Mouse (Mus musculus): ENCODE measurements around the gene Gm11985. TPM values are rescaled to one million over a fixed set of nuclear protein-coding genes. Genes with fewer than 3 reads are reported as not detected.

Gene Gm11985
- polyA plus RNA-seq, 1 experiment: not detected

DNA sequence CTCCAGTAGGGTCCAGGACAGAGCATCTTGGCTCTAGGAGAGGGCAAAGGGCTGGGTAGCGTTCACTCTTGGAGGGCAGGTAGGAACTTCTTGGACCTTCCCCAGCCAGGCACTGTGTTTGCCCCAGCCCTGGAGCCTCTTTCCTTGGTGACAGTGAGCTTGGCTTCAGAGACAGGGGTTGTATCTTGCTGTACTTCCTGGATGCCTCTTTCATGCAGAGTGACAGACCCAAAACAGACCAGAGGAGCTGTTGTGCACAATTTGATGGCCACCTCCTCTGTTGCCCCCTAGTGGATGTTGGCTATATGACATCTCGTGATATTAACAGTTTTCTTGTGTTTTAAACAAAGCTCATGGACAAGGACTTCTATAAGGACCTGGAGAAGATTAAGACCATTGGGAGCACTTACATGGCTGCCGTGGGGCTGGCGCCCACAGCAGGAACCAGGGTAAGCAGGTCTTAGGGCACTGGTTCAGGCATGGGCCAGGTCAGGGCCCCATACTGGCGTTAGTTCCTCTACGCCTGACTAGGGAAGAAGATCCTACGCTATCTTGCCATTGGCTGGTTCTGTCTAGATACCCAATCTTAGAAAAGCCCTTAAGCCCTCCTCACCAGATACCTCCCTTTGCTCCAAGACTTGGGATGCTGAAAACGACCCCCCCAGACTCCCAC lies 26.7 kb downstream of the Gm11985 start:
- no peak for DNase-seq (ENCODE audit: low read depth, low spot score)
- WGBS: 76% methylated on average over 8 of the region's 8 CpGs

- DNase-seq (ENCODE audit: low read depth, low spot score): no peak
- 48% methylated on average over 4 of the region's 4 CpGs for WGBS
Observed at GRCm38 (mm10) chr11:7160637-7161101, 27.7 kb downstream of the Gm11985 start.

- 64% methylated on average over 6 of the region's 6 CpGs for WGBS
- DNase-seq (ENCODE audit: low read depth, low spot score): no peak
Observed at GRCm38 (mm10) chr11:7160146-7160545, 28.2 kb downstream of the Gm11985 start.

GRCm38 (mm10) chr11:7158196-7158595 lies 30.2 kb downstream of the Gm11985 start:
- DNase-seq (ENCODE audit: low read depth, low spot score): no peak
- 63% methylated on average over 6 of the region's 6 CpGs for WGBS

DNA sequence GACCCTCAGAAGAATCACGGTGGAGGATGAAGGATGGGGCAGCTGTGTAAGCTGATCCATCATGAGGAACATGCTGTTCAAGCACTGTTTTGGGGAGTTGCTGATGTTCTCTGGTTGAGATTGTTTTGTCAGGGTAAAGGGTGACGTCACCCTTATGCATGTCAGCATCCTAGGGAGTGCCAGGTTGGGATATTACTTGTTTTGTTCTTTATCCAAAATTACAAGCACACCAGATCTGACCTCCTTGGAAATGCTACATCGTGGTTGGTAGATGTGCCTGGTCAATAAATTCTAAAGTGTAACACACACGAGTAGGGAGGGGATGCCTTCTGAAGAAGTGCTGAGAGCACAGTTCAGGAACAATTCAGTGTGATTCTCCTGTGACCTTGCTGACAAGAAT lies 31.9 kb downstream of the Gm11985 start:
- DNase-seq (ENCODE audit: low read depth, low spot score): no peak
- WGBS: 58% methylated on average over 4 of the region's 4 CpGs

DNA sequence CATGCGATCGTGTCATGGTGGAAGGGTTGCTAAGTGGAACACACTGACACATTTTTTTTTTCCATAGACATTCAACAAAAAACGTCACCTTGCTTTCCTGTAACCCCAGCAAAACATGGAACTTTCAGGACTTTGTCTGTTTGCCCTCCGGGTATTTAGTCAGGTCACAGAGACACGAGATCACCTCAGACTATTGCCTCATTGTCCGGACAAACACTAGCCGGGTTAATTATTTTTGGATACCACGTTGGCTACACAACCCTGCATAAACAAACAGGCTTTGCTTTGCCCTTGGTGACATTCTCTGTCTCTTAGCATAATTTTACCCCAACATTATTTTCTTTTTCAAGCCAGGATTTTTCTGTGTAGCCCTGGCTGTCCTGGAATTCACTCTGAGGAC lies 35.3 kb downstream of the Gm11985 start:
- 44% methylated on average over 8 of the region's 8 CpGs for WGBS
- DNase-seq (ENCODE audit: low read depth, low spot score): no peak

DNA sequence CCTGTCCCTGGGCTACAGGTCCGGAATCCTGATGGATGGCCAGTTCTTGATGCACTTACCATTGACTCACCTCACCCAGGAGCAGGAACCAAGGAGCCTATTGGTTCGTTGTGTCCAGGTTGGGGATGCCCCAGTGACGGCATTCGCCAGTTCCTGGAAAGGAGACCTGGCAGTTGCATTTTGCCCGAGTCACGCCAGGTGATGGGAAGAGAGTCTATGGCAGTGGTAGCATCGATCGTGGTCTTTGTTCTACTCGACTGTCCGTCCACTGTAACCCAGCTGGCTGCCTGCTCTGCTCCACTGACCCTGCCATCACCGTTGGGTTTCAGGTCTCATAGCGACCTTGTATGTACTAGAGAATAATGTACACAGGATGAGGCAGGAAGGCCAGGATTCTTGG lies 36.0 kb downstream of the Gm11985 start:
- WGBS: 93% methylated on average over 12 of the region's 12 CpGs
- no peak for DNase-seq (ENCODE audit: low read depth, low spot score)

DNA sequence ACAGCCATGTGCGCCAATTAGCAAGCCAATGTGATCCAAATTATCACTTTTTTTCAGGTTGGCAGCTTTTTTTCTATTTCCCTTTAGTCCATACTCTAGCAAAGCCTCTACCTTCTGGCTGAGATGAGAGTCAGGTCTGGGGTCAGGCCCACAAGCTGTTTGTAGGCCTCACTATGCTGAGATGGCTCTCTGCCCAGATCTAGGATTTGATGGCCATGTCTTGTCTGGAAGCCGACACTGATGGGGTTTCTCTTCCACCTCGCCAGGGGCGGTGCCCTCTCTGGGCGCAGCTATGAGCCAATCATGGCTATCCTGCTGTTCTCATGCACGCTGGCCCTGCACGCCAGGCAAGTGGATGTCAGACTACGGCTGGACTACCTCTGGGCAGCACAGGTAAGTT lies 37.9 kb downstream of the Gm11985 start:
- WGBS: 82% methylated on average over 8 of the region's 8 CpGs

GRCm38 (mm10) chr11:7149471-7149870 lies 38.9 kb downstream of the Gm11985 start:
- 73% methylated on average over 7 of the region's 7 CpGs for WGBS
- DNase-seq (ENCODE audit: low read depth, low spot score): no peak

More for the DNA sequence above, 37.9 kb downstream of the Gm11985 start:
- DNase-seq (ENCODE audit: low read depth, low spot score): no peak

GRCm38 (mm10) chr11:7147945-7148344 lies 40.4 kb downstream of the Gm11985 start:
- 86% methylated on average over 7 of the region's 7 CpGs for WGBS
- no peak for DNase-seq (ENCODE audit: low read depth, low spot score)

DNA sequence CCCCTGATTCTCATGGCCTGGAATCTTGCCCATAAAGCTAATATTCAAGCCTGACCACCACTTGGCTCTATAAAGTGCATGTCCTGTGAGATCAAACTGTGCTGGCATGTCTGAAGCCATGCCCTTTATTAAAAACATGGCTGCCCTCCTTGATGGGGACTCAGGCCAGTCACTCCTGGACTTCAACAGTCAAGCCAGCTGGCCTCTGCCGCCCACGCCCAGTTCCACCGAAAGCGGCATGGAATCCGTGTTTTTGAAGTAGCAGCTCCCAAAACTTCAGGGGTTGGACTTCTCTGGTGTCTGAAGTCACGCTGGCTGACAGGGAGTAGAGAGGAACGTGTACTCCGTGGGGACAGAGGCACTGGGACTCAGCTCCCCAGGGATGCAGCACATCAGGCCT lies 40.8 kb downstream of the Gm11985 start:
- no peak for DNase-seq (ENCODE audit: low read depth, low spot score)
- 85% methylated on average over 8 of the region's 8 CpGs for WGBS

- WGBS: 30% methylated on average over 4 of the region's 4 CpGs
Observed at GRCm38 (mm10) chr11:7145221-7145620, 43.1 kb downstream of the Gm11985 start.

GRCm38 (mm10) chr11:7144369-7144768 lies 44.0 kb downstream of the Gm11985 start:
- 85% methylated on average over 11 of the region's 11 CpGs for WGBS
- no peak for DNase-seq (ENCODE audit: low read depth, low spot score)

More at GRCm38 (mm10) chr11:7145221-7145620, 43.1 kb downstream of the Gm11985 start:
- no peak for DNase-seq (ENCODE audit: low read depth, low spot score)

DNA sequence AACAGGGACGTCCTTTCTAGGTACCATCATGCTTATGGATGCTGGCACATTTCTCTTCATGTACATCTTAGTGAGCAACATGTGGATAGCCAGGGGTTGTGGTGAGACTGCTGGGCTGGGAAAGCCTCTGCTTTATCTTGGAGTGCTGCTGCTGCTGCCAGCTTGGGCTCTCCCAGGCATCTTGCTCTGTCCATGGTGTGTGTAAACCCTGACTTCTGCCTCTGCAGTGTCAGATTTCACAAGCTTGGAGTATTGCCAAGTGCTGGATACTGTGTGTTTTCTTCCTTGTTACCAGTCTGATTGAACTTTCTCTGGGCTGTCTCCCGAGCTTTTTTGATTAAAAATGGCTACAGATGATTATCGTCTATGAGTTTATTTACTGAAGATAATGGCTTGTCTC lies 45.6 kb downstream of the Gm11985 start:
- 25% methylated on average over 3 of the region's 3 CpGs for WGBS
- DNase-seq (ENCODE audit: low read depth, low spot score): peak; percentile 31

- no peak for DNase-seq (ENCODE audit: low read depth, low spot score)
- 91% methylated on average over 3 of the region's 3 CpGs for WGBS
Observed at GRCm38 (mm10) chr11:7140449-7140848, 47.9 kb downstream of the Gm11985 start.

- WGBS: 92% methylated on average over 8 of the region's 8 CpGs
- no peak for DNase-seq (ENCODE audit: low read depth, low spot score)
Observed at GRCm38 (mm10) chr11:7138370-7138769, 50.0 kb downstream of the Gm11985 start.

DNA sequence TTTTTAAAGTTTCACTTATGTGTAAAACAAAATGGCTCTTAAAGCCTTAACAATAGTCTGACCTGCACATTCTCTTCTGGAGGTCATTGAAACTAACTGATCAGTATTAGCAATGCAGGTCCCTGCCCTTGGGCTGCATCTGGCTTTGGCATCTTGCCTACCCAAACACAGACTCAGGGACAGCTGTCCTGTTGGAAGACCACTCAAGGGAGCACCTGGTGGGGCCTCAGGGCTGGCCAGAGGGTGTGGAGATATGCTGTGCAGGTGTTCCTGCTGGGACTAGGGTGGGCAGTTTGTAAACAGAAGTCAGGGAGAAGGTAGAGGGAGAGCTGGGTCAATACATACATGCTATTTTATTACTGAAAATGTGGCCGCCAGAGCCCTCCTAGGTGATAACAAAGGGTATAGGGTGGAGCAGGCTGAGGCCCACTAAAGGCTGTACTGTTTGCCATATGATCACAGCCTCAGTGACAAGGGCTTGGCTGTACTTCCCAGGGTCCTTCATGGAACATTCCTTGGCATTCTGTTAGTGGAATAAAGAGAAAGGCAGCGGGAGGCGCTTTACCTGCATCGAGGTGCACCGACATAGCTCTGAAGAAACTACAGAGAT lies 52.0 kb downstream of the Gm11985 start:
- DNase-seq (ENCODE audit: low read depth, low spot score): no peak
- WGBS: 59% methylated on average over 5 of the region's 5 CpGs

DNA sequence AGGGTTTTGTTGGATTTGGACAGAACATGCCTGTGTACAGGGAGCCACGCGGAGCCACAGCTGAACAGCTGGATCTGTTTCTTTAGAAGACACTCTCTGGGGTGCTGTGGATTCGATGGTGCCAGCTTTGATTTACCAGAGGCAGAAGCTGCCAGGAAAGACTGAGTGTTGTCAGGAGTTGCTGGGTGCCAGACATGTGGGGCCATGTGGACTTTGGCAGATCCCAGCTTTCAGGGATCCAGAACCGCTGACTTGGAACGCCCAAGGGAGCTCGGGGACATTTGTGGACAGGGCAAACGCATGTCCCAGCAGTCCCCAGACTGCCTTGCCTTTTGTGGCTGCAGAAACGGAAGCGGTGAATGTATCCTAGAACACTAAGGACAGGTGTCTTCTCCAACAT lies 52.6 kb downstream of the Gm11985 start:
- no peak for DNase-seq (ENCODE audit: low read depth, low spot score)
- WGBS: 59% methylated on average over 9 of the region's 9 CpGs

GRCm38 (mm10) chr11:7135301-7135700 lies 53.1 kb downstream of the Gm11985 start:
- no peak for DNase-seq (ENCODE audit: low read depth, low spot score)
- WGBS: 37% methylated on average over 6 of the region's 6 CpGs

DNA sequence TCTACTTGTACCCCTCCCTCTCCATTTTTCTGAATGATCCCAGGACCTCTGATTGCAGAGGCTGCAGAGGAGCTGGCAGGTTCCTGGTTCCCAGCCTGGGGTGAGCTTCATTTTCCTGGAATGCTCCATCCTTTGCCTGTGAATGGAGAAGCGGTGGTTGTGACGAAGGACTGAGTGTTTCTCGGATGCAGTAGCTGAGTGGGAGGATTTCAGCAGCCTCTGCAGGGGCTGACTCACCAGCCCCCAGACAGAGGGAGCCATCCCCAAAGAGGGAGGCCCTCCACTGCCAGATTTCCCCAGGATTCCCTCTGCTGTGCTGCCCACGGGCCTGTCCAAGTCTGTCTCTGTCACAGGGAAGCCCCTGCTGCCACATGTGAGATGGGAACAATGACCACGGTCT lies 54.0 kb downstream of the Gm11985 start:
- DNase-seq (ENCODE audit: low read depth, low spot score): no peak
- 87% methylated on average over 5 of the region's 5 CpGs for WGBS

GRCm38 (mm10) chr11:7133736-7134135 lies 54.6 kb downstream of the Gm11985 start:
- 90% methylated on average over 5 of the region's 5 CpGs for WGBS
- DNase-seq (ENCODE audit: low read depth, low spot score): no peak

Measured in large intestine, adult 2 months (tissue).